Mouse (Mus musculus) intestine, postnatal 0 days (tissue): Measurements from ENCODE around the gene Klhl11. TPM values are rescaled to one million over a fixed set of nuclear protein-coding genes. Genes with fewer than 3 reads are reported as not detected.

ENCODE experiments used
- ATAC-seq: fragments of 200-750 bp; cut with Nextera tagmentation; 2 replicates; pipeline ENCODE4 v1.8.0; 2017; ENCODE audit warnings: mild to moderate bottlenecking, moderate TSS enrichment, moderate library complexity
- H3K27ac ChIP-seq: fragments of 300-500 bp; sonication (generic); 2 replicates; pipeline ENCODE4 v1.5.1; 2014; ENCODE audit warnings: mild to moderate bottlenecking, low read depth, low read length, moderate library complexity
- H3K27me3 ChIP-seq: fragments of 300-500 bp; sonication (generic); replicated peaks from 2 replicates; pipeline ENCODE4 v1.6.1; 2014; ENCODE audit warnings: low read length, mixed read lengths; ENCODE audit not compliant: control insufficient read depth, insufficient read depth
- H3K36me3 ChIP-seq: fragments of 300-500 bp; sonication (generic); 2 replicates; pipeline ENCODE4 v1.6.1; 2014; ENCODE audit warnings: mild to moderate bottlenecking, moderate library complexity; ENCODE audit not compliant: control insufficient read depth, insufficient read depth
- H3K4me1 ChIP-seq: fragments of 300-500 bp; sonication (generic); replicated peaks from 2 replicates; pipeline ENCODE4 v1.6.1; 2014; ENCODE audit warnings: antibody characterized with exemption, low read length, mixed read lengths; ENCODE audit not compliant: control insufficient read depth, insufficient read depth
- H3K4me2 ChIP-seq: fragments of 300-500 bp; sonication (generic); replicated peaks from 2 replicates; pipeline ENCODE4 v1.6.1; 2014; ENCODE audit warnings: low read depth, mild to moderate bottlenecking, moderate library complexity
- H3K4me3 ChIP-seq: fragments of 300-500 bp; sonication (generic); 2 replicates; pipeline ENCODE4 v1.5.1; 2014; ENCODE audit warnings: low read depth, low read length
- H3K9ac ChIP-seq: fragments of 300-500 bp; sonication (generic); 2 replicates; pipeline ENCODE4 v1.6.1; 2014; ENCODE audit warnings: mild to moderate bottlenecking, low read depth, low read length
- H3K9me3 ChIP-seq: fragments of 300-500 bp; sonication (generic); 2 replicates; pipeline ENCODE4 v1.6.1; 2016; ENCODE audit warnings: mixed run types; ENCODE audit not compliant: control insufficient read depth
- CTCF ChIP-seq: sonication (generic); IDR thresholded peaks from 2 replicates; pipeline ENCODE4 v1.5.1; 2016; ENCODE audit warnings: low read depth, mild to moderate bottlenecking, control low read depth, antibody characterized with exemption, moderate library complexity
- WGBS: fragments of 180-500 bp; shearing (Covaris S2); extraction: QIAGEN DNeasy Blood & Tissue Kit; methylation state at CpG from one replicate; pipeline ENCODE4 v1.1.7; 2014; 5-methylcytosine and 5-hydroxymethylcytosine counted together
- polyA plus RNA-seq: library from polyadenylated mRNA; unstranded; fragments of >200 nt; fragmentation: Nextera tagmentation; extraction: Ambion mirVana; gene quantifications from 2 replicates; pipeline ENCODE4 v1.2.1, GENCODE M21; 2015

The Klhl11 gene
- polyA plus RNA-seq, 1 experiment from 2014 or later = 1.8 TPM

GRCm38 (mm10) chr11:100465229-100465792 lies 7.2 kb downstream of the Klhl11 start:
- H3K4me3 ChIP-seq = no peak overlapping the region
- H3K9me3 ChIP-seq = no peaks in the 10 kb centered on the region
- H3K27me3 ChIP-seq = no peaks in the 10 kb centered on the region
- no peaks in the 10 kb centered on the region for H3K4me1 ChIP-seq
- H3K27ac ChIP-seq = no peak overlapping the region
- WGBS = 87% methylated on average over 1 of the region's 1 CpGs
- no peak for TF ChIP-seq CTCF
- H3K4me2 ChIP-seq = no peak overlapping the region
- no peak for ATAC-seq
- H3K36me3 ChIP-seq = peaks cover 15% of the 10 kb centered on the region
- no peak overlapping the region for H3K9ac ChIP-seq

- Histone ChIP-seq H3K4me2 (no peak overlapping the region), H3K4me1 (no peaks in the 10 kb centered on the region), H3K9me3 (no peaks in the 10 kb centered on the region), H3K4me3 (no peak overlapping the region), H3K36me3 (peaks cover 19% of the 10 kb centered on the region), H3K27ac (no peak overlapping the region), H3K27me3 (no peaks in the 10 kb centered on the region), H3K9ac (no peak overlapping the region)
- 90% methylated on average over 10 of the region's 10 CpGs for WGBS
- ATAC-seq = no peak
- TF ChIP-seq CTCF = no peak
Observed at GRCm38 (mm10) chr11:100462699-100463098, 9.8 kb downstream of the Klhl11 start.

GRCm38 (mm10) chr11:100457711-100458110 lies 14.8 kb downstream of the Klhl11 start:
- no peaks in the 10 kb centered on the region for H3K27me3 ChIP-seq
- 51% methylated on average over 5 of the region's 5 CpGs for WGBS
- H3K9me3 ChIP-seq = no peaks in the 10 kb centered on the region
- H3K4me1 ChIP-seq = no peaks in the 10 kb centered on the region
- H3K36me3 ChIP-seq = peaks cover 12% of the 10 kb centered on the region; the same call in 1 of the 2 replicates
- no peak overlapping the region for H3K27ac ChIP-seq
- H3K4me3 ChIP-seq = no peak overlapping the region
- TF ChIP-seq CTCF = no peak
- no peak overlapping the region for H3K9ac ChIP-seq
- no peak overlapping the region for H3K4me2 ChIP-seq
- ATAC-seq = no peak

- Histone ChIP-seq H3K9me3 (no peaks in the 10 kb centered on the region), H3K36me3 (peaks cover 10% of the 10 kb centered on the region; the same call in 1 of the 2 replicates), H3K27me3 (no peaks in the 10 kb centered on the region), H3K4me2 (no peak overlapping the region), H3K27ac (no peak overlapping the region), H3K9ac (no peak overlapping the region), H3K4me3 (no peak overlapping the region), H3K4me1 (no peaks in the 10 kb centered on the region)
- WGBS = 51% methylated on average over 4 of the region's 4 CpGs
- TF ChIP-seq CTCF = no peak
- no peak for ATAC-seq
Observed at GRCm38 (mm10) chr11:100457247-100457646, 15.3 kb downstream of the Klhl11 start.

- no peak for TF ChIP-seq CTCF
- Histone ChIP-seq H3K27me3 (no peaks in the 10 kb centered on the region), H3K4me1 (0 out of 2 replicates have a peak, but pooled peaks cover 6% of the 10 kb centered on the region), H3K9me3 (no peaks in the 10 kb centered on the region), H3K27ac (no peak overlapping the region), H3K9ac (no peak overlapping the region), H3K36me3 (no peaks in the 10 kb centered on the region), H3K4me3 (no peak overlapping the region), H3K4me2 (no peak overlapping the region)
- WGBS = 84% methylated on average over 6 of the region's 6 CpGs
- ATAC-seq = no peak
Observed at GRCm38 (mm10) chr11:100442625-100443024, 29.9 kb downstream of the Klhl11 start.

- H3K4me3 ChIP-seq = peak within 1 kb of the TSS; percentile 61
- peak within 1 kb of the TSS; percentile 71 for H3K9ac ChIP-seq
- H3K27ac ChIP-seq = no peak within 1 kb of the TSS
- 0 out of 2 replicates have a peak, but pooled peaks cover 6% of the 10 kb centered on the region for H3K4me1 ChIP-seq
- TF ChIP-seq CTCF = no peak
- no peak for ATAC-seq
- no peaks in the 10 kb centered on the region for H3K27me3 ChIP-seq
- no peaks in the 10 kb centered on the region for H3K9me3 ChIP-seq
- peak within 1 kb of the TSS; percentile 98 for H3K4me2 ChIP-seq
- 0 out of 2 replicates have a peak, but pooled peaks cover 3% of the 10 kb centered on the region for H3K36me3 ChIP-seq
- WGBS = 92% methylated on average over 8 of the region's 8 CpGs
Observed at GRCm38 (mm10) chr11:100441797-100442196, 30.7 kb downstream of the Klhl11 start, which contains the start of the genes Nt5c3b and Klhl10. TSS of gene Nt5c3b (minus strand) at chr11:100441808. TSS of gene Klhl10 (plus strand) at chr11:100441917.
